Mouse (Mus musculus) CD4-positive, CD25-positive, alpha-beta regulatory T cell, adult 4 months (primary cell): ENCODE measurements around the gene Sh2b3. TPM values are rescaled to one million over a fixed set of nuclear protein-coding genes. Genes with fewer than 3 reads are reported as not detected.

Experiments
- ATAC-seq: one replicate; pipeline ENCODE4 v1.8.0; 2017
- polyA plus RNA-seq, 2 experiments: library from polyadenylated mRNA; unstranded; fragments of 100-300 nt; shearing (Covaris generic); gene quantifications; one replicate each; pipeline ENCODE4 v1.2.1; 2017

Gene Sh2b3
- polyA plus RNA-seq, 2 experiments from 2014 or later = 10.2 to 12.1 TPM

- no peak for ATAC-seq
These were observed 5.9 kb upstream of the Sh2b3 start for GRCm38 (mm10) chr5:121843138-121843905.

GRCm38 (mm10) chr5:121842665-121843118 is 5.2 kb upstream of the Sh2b3 start:
- ATAC-seq = peak; percentile 61

GRCm38 (mm10) chr5:121841973-121842372 is 4.5 kb upstream of the Sh2b3 start:
- ATAC-seq = no peak

GRCm38 (mm10) chr5:121841516-121841915 is 4.1 kb upstream of the Sh2b3 start:
- ATAC-seq = no peak

- no peak for ATAC-seq
These were observed 1.7 kb upstream of the Sh2b3 start for GRCm38 (mm10) chr5:121839128-121839473.

DNA sequence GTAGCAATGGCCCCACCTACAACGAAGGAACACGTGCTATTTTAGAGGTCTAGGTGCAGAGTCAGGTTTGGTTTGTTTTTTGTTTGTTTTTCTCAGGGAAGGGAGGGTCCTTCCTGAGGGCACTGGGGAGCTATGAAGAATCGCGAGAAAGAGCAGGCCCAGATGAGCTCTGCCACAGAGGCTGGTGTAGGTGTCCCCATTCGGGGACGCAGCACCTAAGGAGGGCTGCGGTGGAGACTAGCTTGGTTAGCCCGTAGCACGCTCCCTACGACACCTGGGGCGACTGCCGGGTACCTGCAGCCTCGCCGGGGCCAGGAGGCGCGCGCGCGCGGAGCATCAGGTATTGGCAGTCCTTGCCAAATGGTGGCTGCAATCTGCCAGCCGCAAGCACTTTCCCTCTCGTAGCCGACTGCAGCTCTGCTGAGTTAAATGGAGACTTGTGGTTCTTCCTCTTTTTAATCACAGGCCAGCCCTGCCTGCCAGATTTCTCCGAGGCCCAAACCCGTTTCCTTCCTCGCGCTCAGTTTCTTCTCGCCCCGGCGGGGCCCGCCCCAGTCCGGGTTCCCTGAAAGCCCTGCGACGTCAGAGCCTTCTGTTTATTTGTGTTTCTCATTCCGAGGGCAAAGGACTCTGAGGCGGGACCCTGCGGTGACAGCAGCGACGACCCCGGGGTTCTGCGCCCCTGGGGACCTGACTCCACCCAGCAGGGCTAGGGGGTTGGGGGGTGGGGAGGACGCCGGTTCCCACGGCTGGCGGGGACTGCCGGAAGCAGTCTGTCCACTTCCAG is 1.1 kb upstream of the Sh2b3 start:
- peak; percentile 15 for ATAC-seq

GRCm38 (mm10) chr5:121836692-121837415 is 592 bp downstream of the Sh2b3 start:
- ATAC-seq = peak; percentile 74

- peak; percentile 4 for ATAC-seq
These were observed 1.3 kb downstream of the Sh2b3 start for GRCm38 (mm10) chr5:121835949-121836691.

GRCm38 (mm10) chr5:121834991-121835747 is 2.3 kb downstream of the Sh2b3 start:
- ATAC-seq = no peak

DNA sequence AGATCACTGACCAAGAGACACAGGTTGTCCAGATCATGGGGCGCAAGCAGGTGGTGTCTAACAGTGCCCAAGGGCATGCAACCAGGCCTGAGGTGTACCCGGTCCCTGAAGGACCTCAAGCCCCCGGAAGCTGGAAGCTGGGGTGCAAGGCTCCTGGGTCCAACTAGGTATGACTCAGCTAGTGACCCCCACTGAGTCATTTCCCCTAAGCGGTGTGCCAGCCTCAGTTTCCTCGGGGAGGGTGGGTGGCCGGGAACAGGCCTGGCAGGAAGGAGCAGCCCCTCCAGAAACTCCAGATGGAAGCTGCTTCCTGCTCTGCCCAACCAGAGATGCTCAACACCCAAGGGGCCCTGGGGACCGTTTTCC is 3.2 kb downstream of the Sh2b3 start:
- no peak for ATAC-seq

DNA sequence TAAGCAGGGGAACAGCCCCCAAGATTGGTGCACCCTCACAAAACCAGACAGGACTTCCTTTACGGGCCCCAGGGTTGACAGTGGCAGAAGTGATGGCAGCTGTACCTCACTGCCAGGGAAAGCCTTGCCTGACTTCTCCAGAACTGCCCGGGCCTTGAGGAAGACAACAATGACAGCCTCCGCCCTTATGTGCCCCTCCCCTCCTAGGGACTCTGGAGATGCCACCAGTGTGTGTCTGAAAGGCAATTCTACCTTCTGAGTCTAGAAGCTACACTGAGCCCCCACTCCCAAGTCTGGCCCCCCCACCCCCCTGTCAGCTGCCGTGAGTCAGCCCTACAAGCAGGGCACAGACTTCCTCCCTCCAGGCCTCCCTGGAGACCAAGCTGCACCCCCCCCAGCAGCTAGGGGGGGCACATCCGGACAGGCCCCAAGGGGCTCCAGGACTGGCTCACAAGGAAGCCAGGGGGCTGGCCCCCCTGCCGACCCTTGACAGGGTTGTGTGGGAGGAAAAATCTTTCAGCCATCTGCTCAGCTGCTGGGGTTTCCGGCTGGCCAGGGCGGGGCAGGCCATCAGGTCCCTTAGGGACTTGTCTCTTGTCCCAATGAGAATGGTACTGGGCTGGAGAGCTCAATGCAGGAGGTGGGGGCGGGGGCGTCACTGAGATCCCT is 3.7 kb downstream of the Sh2b3 start:
- ATAC-seq = no peak

- ATAC-seq = no peak
These were observed 4.3 kb downstream of the Sh2b3 start for GRCm38 (mm10) chr5:121833159-121833558.

GRCm38 (mm10) chr5:121832376-121833155 is 4.9 kb downstream of the Sh2b3 start:
- ATAC-seq = no peak

- ATAC-seq = no peak
These were observed 6.3 kb downstream of the Sh2b3 start for GRCm38 (mm10) chr5:121831002-121831601.

DNA sequence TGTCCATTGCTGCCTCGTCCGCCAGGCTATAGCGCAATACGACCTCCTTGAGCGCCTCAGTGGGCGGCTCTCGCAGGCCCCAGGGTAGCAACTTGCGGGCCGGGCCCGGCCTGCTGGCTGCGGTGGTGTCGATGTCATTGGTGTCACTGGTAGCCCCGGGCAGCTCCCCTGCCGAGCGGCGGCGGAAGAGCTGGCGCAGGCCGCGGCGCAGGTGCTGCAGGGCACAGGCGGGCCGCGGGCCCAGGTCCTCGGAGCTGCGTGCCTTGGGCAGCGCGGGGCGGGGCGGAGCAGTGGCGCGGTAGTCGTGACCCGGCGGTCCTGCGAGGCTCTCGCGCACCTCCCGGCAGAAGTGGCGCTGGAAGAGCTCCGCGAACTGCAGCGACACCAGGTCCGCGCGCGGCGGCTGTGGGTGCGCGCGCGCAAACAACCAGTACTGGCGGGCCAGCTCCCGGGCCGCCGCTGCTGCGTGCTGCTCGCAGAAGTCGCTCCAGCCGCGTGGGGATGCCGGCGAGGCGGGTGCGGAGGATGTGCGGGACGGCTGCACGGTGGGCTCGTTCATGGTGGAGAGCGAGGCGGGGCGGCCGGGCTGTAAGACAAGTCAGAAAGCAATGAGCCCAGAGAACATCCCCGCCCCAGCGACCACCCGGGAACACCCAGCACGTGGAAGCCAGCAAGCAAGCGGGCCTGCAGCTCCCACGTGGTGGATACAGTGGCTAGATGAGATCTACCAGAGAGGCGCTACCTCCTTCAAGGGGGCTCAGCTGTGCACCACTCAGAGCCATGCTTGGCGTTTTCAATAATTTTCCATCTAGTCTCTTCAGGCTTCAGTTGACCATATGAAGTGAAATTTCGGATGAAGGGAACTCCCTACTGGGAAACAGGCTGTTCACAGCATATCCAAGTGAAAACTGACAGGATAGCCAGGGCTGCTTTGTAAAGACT is 8.7 kb downstream of the Sh2b3 start:
- ATAC-seq = no peak

DNA sequence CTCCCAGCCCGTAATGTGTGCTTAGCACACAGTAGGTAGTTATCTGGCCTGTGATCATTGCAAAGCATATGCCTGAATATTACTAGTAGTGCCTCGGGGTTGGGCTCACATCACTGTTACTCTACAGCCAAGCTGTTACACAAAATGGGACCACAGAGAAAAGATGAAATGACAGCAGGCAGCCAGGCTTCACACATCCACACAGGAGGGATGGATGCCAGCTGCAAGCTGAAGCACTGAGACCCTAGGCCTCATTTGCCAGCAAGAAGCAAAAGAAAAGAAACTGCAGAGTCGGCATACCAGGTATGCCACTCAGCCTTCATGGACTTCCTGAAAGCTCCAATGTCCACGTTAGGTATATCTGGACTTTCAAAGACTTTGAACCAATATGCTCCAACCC is 9.6 kb downstream of the Sh2b3 start:
- ATAC-seq = no peak

GRCm38 (mm10) chr5:121825606-121826005 is 11.8 kb downstream of the Sh2b3 start:
- no peak for ATAC-seq

DNA sequence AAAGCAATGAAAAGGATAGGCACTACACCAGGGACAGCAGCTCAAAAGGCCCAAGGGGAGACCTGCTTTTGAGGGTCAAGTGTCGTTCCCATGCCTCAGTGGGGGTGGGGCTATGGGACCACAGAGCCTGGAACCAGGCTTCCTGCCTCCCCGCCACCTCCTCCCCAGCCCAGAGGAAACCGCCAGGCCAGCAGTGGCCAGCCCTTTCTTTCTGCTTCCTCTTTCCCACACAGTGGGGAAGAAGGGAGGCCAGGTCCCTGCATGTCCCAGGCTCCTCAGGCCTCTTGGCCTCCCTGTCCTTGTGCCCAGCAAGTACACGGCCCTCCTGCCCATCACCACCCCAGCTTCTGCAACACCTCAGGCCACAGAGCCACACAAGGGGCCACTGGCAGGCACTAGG is 13.3 kb downstream of the Sh2b3 start:
- no peak for ATAC-seq

DNA sequence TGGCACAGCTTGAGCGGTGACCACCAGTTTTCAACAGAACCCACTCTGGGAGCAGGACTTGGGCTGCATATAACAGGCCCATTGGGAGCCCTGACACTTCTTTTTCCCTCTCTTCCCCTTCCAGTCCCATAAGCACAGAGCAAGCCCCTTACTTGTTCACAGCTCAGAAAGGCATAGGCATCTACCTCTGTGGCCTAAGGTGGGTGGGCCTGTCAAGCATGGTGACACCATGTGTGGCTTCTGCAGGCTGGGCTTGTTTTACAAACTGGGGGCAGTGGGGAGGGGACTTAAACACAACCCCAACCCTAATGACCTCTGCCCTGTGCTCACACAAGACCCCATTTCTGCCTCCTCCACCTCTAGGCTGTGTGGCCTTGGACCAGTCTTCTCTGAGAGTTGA is 13.8 kb downstream of the Sh2b3 start:
- no peak for ATAC-seq
